9 mouse cellular contexts compared by ENCODE assay signal in the genomic region with DNA sequence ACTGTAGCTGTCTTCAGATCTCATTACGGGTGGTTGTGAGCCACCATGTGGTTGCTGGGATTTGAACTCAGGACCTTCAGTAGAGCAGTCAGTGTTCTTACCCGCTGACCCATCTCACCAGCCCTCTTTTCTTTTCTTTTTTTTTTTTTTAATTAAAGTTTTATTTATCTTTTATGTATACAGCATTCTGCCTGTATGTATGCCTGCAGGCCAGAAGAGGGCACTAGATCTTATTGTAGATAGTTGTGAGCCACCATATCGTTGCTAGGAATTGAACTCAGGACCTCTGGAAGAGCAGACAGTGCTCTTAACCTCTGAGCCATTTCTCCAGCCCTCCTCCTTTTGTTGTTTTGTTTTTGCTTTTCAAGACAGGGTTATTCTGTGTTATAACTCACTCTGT. TPM values are rescaled to one million over a fixed set of nuclear protein-coding genes. Genes with fewer than 3 reads are reported as not detected.
DNase-seq lines count a peak whose midpoint lies in the region; ATAC-seq and TF ChIP-seq lines count a peak whose summit lies in the region.
"Not testable (repeated sequence)": the region's sequence is repeated elsewhere in the genome, so short reads cannot be mapped to it uniquely, and the experiment has no call there.
"Had no signal": no experiment of that assay in that cellular context is flagged by ENCODE, and none has a peak within 500 bp of the region (broad histone marks: within the 10 kb centered on the region; RNA-seq: fewer than 3 reads in every experiment).

No protein-coding gene starts in this region.

- TF ChIP-seq POLR2A in MEL (IDR thresholded peaks at IDR 0.05; ENCODE audit: control insufficient read depth in 1 of 2, insufficient read depth in 1 of 2, low read depth in 1 of 2, low read length in 2 of 2, poor library complexity in 1 of 2) = not testable (repeated sequence)

- H3K4me3 ChIP-seq in MEL (ENCODE audit: control insufficient read depth in 1 of 2, insufficient read depth in 1 of 2, low read depth in 2 of 2, low read length in 2 of 2); intestine, postnatal 0 days (ENCODE audit: low read depth, low read length); layer of hippocampus, adult 2 months; liver, embryonic 14.5 days (ENCODE audit: insufficient read depth in 1 of 2, low read depth in 2 of 2, low read length in 2 of 2); stomach, postnatal 0 days (ENCODE audit: low read depth, low read length): not testable (repeated sequence)

- TF ChIP-seq CTCF in MEL (IDR thresholded peaks at IDR 0.05 in 2 of 3, conservative IDR thresholded peaks at IDR 0.05 in 1 of 3; ENCODE audit: control insufficient read depth in 1 of 3, insufficient read depth in 1 of 3, low read depth in 2 of 3, low read length in 3 of 3, poor library complexity in 1 of 3, severe bottlenecking in 1 of 3) = peak in 1 of 3 experiments; percentile 16; a peak in 2 of 6 replicates
- peak; percentile 37 for TF ChIP-seq CTCF in intestine, postnatal 0 days (IDR thresholded peaks at IDR 0.05; ENCODE audit: low read depth)
- TF ChIP-seq CTCF in layer of hippocampus, adult 2 months (conservative IDR thresholded peaks at IDR 0.05) = peak; percentile 36
- peak; percentile 26; the same call in 1 of the 2 replicates for TF ChIP-seq CTCF in liver, embryonic 14.5 days (IDR thresholded peaks at IDR 0.05; ENCODE audit: low read depth)
- peak; percentile 29 for TF ChIP-seq CTCF in stomach, postnatal 0 days (IDR thresholded peaks at IDR 0.05; ENCODE audit: low read depth)

- H3K79me2 ChIP-seq in MEL (ENCODE audit: control insufficient read depth, insufficient read depth, low read length, poor library complexity) = not testable (repeated sequence)

- ATAC-seq in intestine, postnatal 0 days; liver, embryonic 14.5 days (ENCODE audit: insufficient read depth); stomach, postnatal 0 days (ENCODE audit: low FRiP score, low TSS enrichment): not testable (repeated sequence)

- WGBS in intestine, postnatal 0 days = 95% methylated on average over 3 of the region's 3 CpGs
- WGBS in liver, embryonic 14.5 days (ENCODE audit: insufficient replicate concordance) = 78% methylated on average over 3 of the region's 3 CpGs
- 93% methylated on average over 3 of the region's 3 CpGs for WGBS in stomach, postnatal 0 days

- H3K27ac ChIP-seq in MEL (ENCODE audit: control insufficient read depth, low read depth, low read length); intestine, postnatal 0 days (ENCODE audit: low read depth, low read length); layer of hippocampus, adult 2 months; liver, embryonic 14.5 days; stomach, postnatal 0 days (replicated peaks): not testable (repeated sequence)

- not testable (repeated sequence) for H3K9ac ChIP-seq in MEL (ENCODE audit: control insufficient read depth, low read depth, low read length, poor library complexity, severe bottlenecking); intestine, postnatal 0 days (ENCODE audit: low read depth, low read length); liver, embryonic 14.5 days (replicated peaks); stomach, postnatal 0 days (ENCODE audit: low read length)

- H3K27me3 ChIP-seq in MEL (ENCODE audit: control insufficient read depth in 1 of 2, insufficient read depth in 2 of 2, low read length in 2 of 2); intestine, postnatal 0 days (replicated peaks; ENCODE audit: control insufficient read depth, insufficient read depth, low read length); liver, embryonic 14.5 days (ENCODE audit: control insufficient read depth, insufficient read depth, low read length); stomach, postnatal 0 days (ENCODE audit: control insufficient read depth, insufficient read depth, low read length): not testable (repeated sequence)

- not testable (repeated sequence) for H3K4me1 ChIP-seq in MEL (ENCODE audit: control insufficient read depth in 1 of 2, insufficient read depth in 2 of 2, low read length in 2 of 2); intestine, postnatal 0 days (replicated peaks; ENCODE audit: control insufficient read depth, insufficient read depth, low read length); liver, embryonic 14.5 days (replicated peaks; ENCODE audit: control insufficient read depth in 2 of 2, insufficient read depth in 2 of 2, low read length in 1 of 2); stomach, postnatal 0 days (replicated peaks; ENCODE audit: control insufficient read depth, insufficient read depth)

- TF ChIP-seq RAD21 in MEL (IDR thresholded peaks at IDR 0.05; ENCODE audit: low read depth, low read length) = not testable (repeated sequence)

- TF ChIP-seq EP300 in MEL (IDR thresholded peaks at IDR 0.05; ENCODE audit: low read depth in 1 of 2, low read length in 2 of 2); liver, embryonic 14.5 days (IDR thresholded peaks at IDR 0.05; ENCODE audit: low read depth); stomach, postnatal 0 days (optimal IDR thresholded peaks at IDR 0.05): not testable (repeated sequence)

- not testable (repeated sequence) for H3K9me3 ChIP-seq in MEL (replicated peaks; ENCODE audit: insufficient read depth, low read length); intestine, postnatal 0 days (ENCODE audit: control insufficient read depth); liver, embryonic 14.5 days (ENCODE audit: control insufficient read depth, low read length); stomach, postnatal 0 days (ENCODE audit: control insufficient read depth, low read length)

- DNase-seq in 3T3-L1 (ENCODE audit: low read depth, low spot score) (peak; percentile 9), R1 (ENCODE audit: low read depth, low spot score) (peak; percentile 21)
- not testable (repeated sequence) for DNase-seq in MEL (ENCODE audit: low read depth, low spot score); layer of hippocampus, adult 2 months (ENCODE audit: low spot score in 2 of 2); liver, embryonic 14.5 days (ENCODE audit: low read depth in 3 of 3, low spot score in 3 of 3); stomach, postnatal 0 days (ENCODE audit: low spot score)

- not testable (repeated sequence) for H3K4me2 ChIP-seq in intestine, postnatal 0 days (replicated peaks; ENCODE audit: low read depth); liver, embryonic 14.5 days (ENCODE audit: low read depth); stomach, postnatal 0 days (replicated peaks; ENCODE audit: low read depth)

- H3K36me3 ChIP-seq in MEL (ENCODE audit: control insufficient read depth in 1 of 2, insufficient read depth in 2 of 2, low read length in 2 of 2) = peaks cover 0 to 16% of the 10 kb centered on the region in 2 experiments; a peak in 2 of 4 replicates
- H3K36me3 ChIP-seq in intestine, postnatal 0 days (ENCODE audit: control insufficient read depth, insufficient read depth); liver, embryonic 14.5 days (replicated peaks; ENCODE audit: control insufficient read depth, insufficient read depth, low read depth); stomach, postnatal 0 days (ENCODE audit: control insufficient read depth, insufficient read depth, low read length): not testable (repeated sequence)

TF ChIP-seq in MEL, 35 proteins besides CTCF, POLR2A, EP300 and RAD21:
- TF ChIP-seq ZNF384 (IDR thresholded peaks at IDR 0.05; ENCODE audit: low read depth, low read length) (peak; percentile 65), SMC3 (IDR thresholded peaks at IDR 0.05; ENCODE audit: low read depth, low read length) (0 out of 2 replicates have a peak, but pooled peaks have one; percentile 12)

RNA-seq across cellular contexts. Expression of a gene that starts 19.4 kb away (rescaled TPM):
- total RNA-seq in MEL (2012; rRNA removed) = 15.2 and 15.3 TPM in 2 replicates
- 10 to 100 TPM in 1 of 2 experiments, not detected in 1; 30.9 TPM for polyA plus RNA-seq in MEL (2012; ENCODE audit: insufficient read depth in 1 of 2, insufficient read length in 2 of 2, low read depth in 1 of 2, low replicate concordance in 2 of 2, missing spikeins in 1 of 2)
- 5.1 and 5.2 TPM in 2 replicates for polyA plus RNA-seq in intestine, postnatal 0 days (2015; fragmentation: Nextera tagmentation; extraction: Ambion mirVana)
- total RNA-seq in layer of hippocampus, adult 2 months (2021) = 10 to 100 TPM; 45.2 to 46.6 TPM
- 4.5 and 6.8 TPM in 2 replicates for polyA plus RNA-seq in liver, embryonic 14.5 days (2012; rRNA removed)
- 3.7 and 3.8 TPM in 2 replicates for polyA plus RNA-seq in liver, embryonic 14.5 days (2014; fragmentation: Nextera tagmentation; extraction: Ambion mirVana)
- polyA plus RNA-seq in stomach, postnatal 0 days (2015; fragmentation: Nextera tagmentation; extraction: Ambion mirVana) = 4.9 and 5.3 TPM in 2 replicates

RNA-seq across cellular contexts. Expression of a gene that starts 28.0 kb away (rescaled TPM):
- total RNA-seq in MEL (2012; rRNA removed) = 1.5 and 1.6 TPM in 2 replicates
- polyA plus RNA-seq in MEL (2012; ENCODE audit: insufficient read depth in 1 of 2, insufficient read length in 2 of 2, low read depth in 1 of 2, low replicate concordance in 2 of 2, missing spikeins in 1 of 2) = 1 to 10 TPM in 1 of 2 experiments, not detected in 1; 1.6 TPM
- 0.26 and 0.27 TPM in 2 replicates for polyA plus RNA-seq in intestine, postnatal 0 days (2015; fragmentation: Nextera tagmentation; extraction: Ambion mirVana)
- total RNA-seq in layer of hippocampus, adult 2 months (2021) = 10 to 100 TPM in 1 of 2 experiments, 1 to 10 TPM in 1; 7.9 to 12.2 TPM
- 2.7 and 2.8 TPM in 2 replicates for polyA plus RNA-seq in liver, embryonic 14.5 days (2012; rRNA removed)
- polyA plus RNA-seq in liver, embryonic 14.5 days (2014; fragmentation: Nextera tagmentation; extraction: Ambion mirVana) = 1.6 TPM in 2 replicates
- polyA plus RNA-seq in stomach, postnatal 0 days (2015; fragmentation: Nextera tagmentation; extraction: Ambion mirVana) = 0.65 TPM in 2 replicates
- polyA plus RNA-seq: erythroblast, embryonic 14.5 days; G1E had no signal
